Mouse (Mus musculus) heart, adult 2 months (tissue): ENCODE data around the gene Aanat.

Source experiments
- EP300 ChIP-seq: fragments of 200-500 bp; IDR thresholded peaks from 2 replicates; pipeline ENCODE4 v1.6.1; 2011; ENCODE audit warnings: low read depth, low read length, control low read depth; ENCODE audit not compliant: insufficient read depth
- POLR2A ChIP-seq: fragments of 200-500 bp; IDR thresholded peaks from 2 replicates; pipeline ENCODE4 v1.6.1; 2011; ENCODE audit warnings: mild to moderate bottlenecking, low read depth, low read length, control low read depth; ENCODE audit not compliant: insufficient read depth

GRCm38 (mm10) chr11:116618666-116619065 is 32.4 kb downstream of the Aanat start:
- TF ChIP-seq EP300 (no peak), POLR2A (no peak)
